Mouse (Mus musculus): Measurements from ENCODE around the gene Cwc22. TPM values are rescaled to one million over a fixed set of nuclear protein-coding genes. Genes with fewer than 3 reads are reported as not detected.

The Cwc22 gene
- polyA plus RNA-seq, 1 experiment from 2014 or later: 36.6 TPM

GRCm38 (mm10) chr2:77893505-77893904 lies 52.7 kb downstream of the Cwc22 start:
- ATAC-seq (ENCODE audit: low FRiP score, low TSS enrichment): no peak
- H3K9ac ChIP-seq (ENCODE audit: low read depth, low read length): no peak overlapping the region
- H3K9me3 ChIP-seq (ENCODE audit: control insufficient read depth, low read length): no peaks in the 10 kb centered on the region

GRCm38 (mm10) chr2:77892573-77892972 lies 53.6 kb downstream of the Cwc22 start:
- no peak overlapping the region for H3K9ac ChIP-seq (ENCODE audit: low read depth, low read length)
- H3K4me3 ChIP-seq (ENCODE audit: low read length): no peak overlapping the region
- no peaks in the 10 kb centered on the region for H3K27me3 ChIP-seq (ENCODE audit: control insufficient read depth, insufficient read depth, low read length)
- H3K36me3 ChIP-seq (ENCODE audit: control insufficient read depth, insufficient read depth, low read length): peaks cover 30% of the 10 kb centered on the region
- no peak overlapping the region for H3K4me2 ChIP-seq (replicated peaks; ENCODE audit: low read depth, low read length)
- no peaks in the 10 kb centered on the region for H3K4me1 ChIP-seq (ENCODE audit: control insufficient read depth, insufficient read depth, low read length)
- H3K9me3 ChIP-seq (ENCODE audit: control insufficient read depth, low read length): no peaks in the 10 kb centered on the region
- no peak for ATAC-seq (ENCODE audit: low FRiP score, low TSS enrichment)
- WGBS: 90% methylated on average over 4 of the region's 4 CpGs
- no peak overlapping the region for H3K27ac ChIP-seq (ENCODE audit: low read depth, low read length)

More at GRCm38 (mm10) chr2:77893505-77893904, 52.7 kb downstream of the Cwc22 start:
- Histone ChIP-seq H3K27me3 (ENCODE audit: control insufficient read depth, insufficient read depth, low read length) (no peaks in the 10 kb centered on the region), H3K4me2 (replicated peaks; ENCODE audit: low read depth, low read length) (no peak overlapping the region), H3K4me3 (ENCODE audit: low read length) (no peak overlapping the region), H3K36me3 (ENCODE audit: control insufficient read depth, insufficient read depth, low read length) (peaks cover 39% of the 10 kb centered on the region), H3K4me1 (ENCODE audit: control insufficient read depth, insufficient read depth, low read length) (no peaks in the 10 kb centered on the region), H3K27ac (ENCODE audit: low read depth, low read length) (no peak overlapping the region)
- 95% methylated on average over 8 of the region's 8 CpGs for WGBS

GRCm38 (mm10) chr2:77890836-77891438 lies 55.2 kb downstream of the Cwc22 start:
- Histone ChIP-seq H3K27ac (ENCODE audit: low read depth, low read length) (no peak overlapping the region), H3K27me3 (ENCODE audit: control insufficient read depth, insufficient read depth, low read length) (no peaks in the 10 kb centered on the region), H3K9me3 (ENCODE audit: control insufficient read depth, low read length) (no peaks in the 10 kb centered on the region), H3K36me3 (ENCODE audit: control insufficient read depth, insufficient read depth, low read length) (peaks cover 24% of the 10 kb centered on the region; the same call in 1 of the 2 replicates), H3K9ac (ENCODE audit: low read depth, low read length) (no peak overlapping the region), H3K4me3 (ENCODE audit: low read length) (no peak overlapping the region), H3K4me2 (replicated peaks; ENCODE audit: low read depth, low read length) (no peak overlapping the region), H3K4me1 (ENCODE audit: control insufficient read depth, insufficient read depth, low read length) (no peaks in the 10 kb centered on the region)
- ATAC-seq (ENCODE audit: low FRiP score, low TSS enrichment): no peak
- WGBS: 92% methylated on average over 5 of the region's 5 CpGs

- H3K27ac ChIP-seq (ENCODE audit: low read depth, low read length): no peak overlapping the region
- no peaks in the 10 kb centered on the region for H3K27me3 ChIP-seq (ENCODE audit: control insufficient read depth, insufficient read depth, low read length)
- no peak for ATAC-seq (ENCODE audit: low FRiP score, low TSS enrichment)
- H3K4me3 ChIP-seq (ENCODE audit: low read length): no peak overlapping the region
- 95% methylated on average over 6 of the region's 6 CpGs for WGBS
- H3K4me1 ChIP-seq (ENCODE audit: control insufficient read depth, insufficient read depth, low read length): no peaks in the 10 kb centered on the region
- no peak overlapping the region for H3K9ac ChIP-seq (ENCODE audit: low read depth, low read length)
- H3K4me2 ChIP-seq (replicated peaks; ENCODE audit: low read depth, low read length): no peak overlapping the region
- peaks cover 22% of the 10 kb centered on the region; the same call in 1 of the 2 replicates for H3K36me3 ChIP-seq (ENCODE audit: control insufficient read depth, insufficient read depth, low read length)
- H3K9me3 ChIP-seq (ENCODE audit: control insufficient read depth, low read length): no peaks in the 10 kb centered on the region
Measured at GRCm38 (mm10) chr2:77889949-77890348, 56.2 kb downstream of the Cwc22 start.

DNA sequence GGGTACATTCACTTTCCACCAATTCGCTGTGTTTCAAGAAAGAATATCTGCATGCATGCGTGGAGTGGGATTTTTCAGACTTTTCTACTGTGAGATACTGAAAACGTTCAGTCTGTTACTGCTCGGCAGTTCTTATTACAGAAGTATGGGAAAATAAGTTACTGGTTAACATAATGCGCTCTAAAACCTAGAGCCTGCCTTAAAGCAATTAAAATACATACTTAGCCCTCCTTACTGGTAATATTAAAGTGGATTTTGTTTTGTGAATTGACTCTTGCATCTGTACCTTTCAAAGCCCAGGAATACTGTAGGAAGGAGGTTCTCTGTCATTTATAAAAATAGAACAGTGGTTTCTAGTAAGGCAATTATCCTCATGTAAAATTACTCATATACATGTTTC lies 56.8 kb downstream of the Cwc22 start:
- Histone ChIP-seq H3K27ac (ENCODE audit: low read depth, low read length) (no peak overlapping the region), H3K9me3 (ENCODE audit: control insufficient read depth, low read length) (no peaks in the 10 kb centered on the region), H3K4me1 (ENCODE audit: control insufficient read depth, insufficient read depth, low read length) (no peaks in the 10 kb centered on the region), H3K36me3 (ENCODE audit: control insufficient read depth, insufficient read depth, low read length) (peaks cover 17% of the 10 kb centered on the region; the same call in 1 of the 2 replicates), H3K27me3 (ENCODE audit: control insufficient read depth, insufficient read depth, low read length) (no peaks in the 10 kb centered on the region), H3K9ac (ENCODE audit: low read depth, low read length) (no peak overlapping the region), H3K4me3 (ENCODE audit: low read length) (no peak overlapping the region), H3K4me2 (replicated peaks; ENCODE audit: low read depth, low read length) (no peak overlapping the region)
- no peak for ATAC-seq (ENCODE audit: low FRiP score, low TSS enrichment)
- 95% methylated on average over 5 of the region's 5 CpGs for WGBS

GRCm38 (mm10) chr2:77888826-77889225 lies 57.3 kb downstream of the Cwc22 start:
- no peak overlapping the region for H3K9ac ChIP-seq (ENCODE audit: low read depth, low read length)
- no peak overlapping the region for H3K27ac ChIP-seq (ENCODE audit: low read depth, low read length)
- 81% methylated on average over 2 of the region's 2 CpGs for WGBS
- no peak overlapping the region for H3K4me2 ChIP-seq (replicated peaks; ENCODE audit: low read depth, low read length)
- H3K27me3 ChIP-seq (ENCODE audit: control insufficient read depth, insufficient read depth, low read length): no peaks in the 10 kb centered on the region
- no peak overlapping the region for H3K4me3 ChIP-seq (ENCODE audit: low read length)
- peaks cover 11% of the 10 kb centered on the region; the same call in 1 of the 2 replicates for H3K36me3 ChIP-seq (ENCODE audit: control insufficient read depth, insufficient read depth, low read length)
- ATAC-seq (ENCODE audit: low FRiP score, low TSS enrichment): no peak
- no peaks in the 10 kb centered on the region for H3K9me3 ChIP-seq (ENCODE audit: control insufficient read depth, low read length)
- H3K4me1 ChIP-seq (ENCODE audit: control insufficient read depth, insufficient read depth, low read length): no peaks in the 10 kb centered on the region

GRCm38 (mm10) chr2:77888056-77888455 lies 58.1 kb downstream of the Cwc22 start:
- Histone ChIP-seq H3K4me3 (ENCODE audit: low read length) (no peak overlapping the region), H3K4me2 (replicated peaks; ENCODE audit: low read depth, low read length) (no peak overlapping the region), H3K4me1 (ENCODE audit: control insufficient read depth, insufficient read depth, low read length) (no peaks in the 10 kb centered on the region), H3K27me3 (ENCODE audit: control insufficient read depth, insufficient read depth, low read length) (no peaks in the 10 kb centered on the region), H3K36me3 (ENCODE audit: control insufficient read depth, insufficient read depth, low read length) (peaks cover 4% of the 10 kb centered on the region; the same call in 1 of the 2 replicates), H3K27ac (ENCODE audit: low read depth, low read length) (no peak overlapping the region), H3K9ac (ENCODE audit: low read depth, low read length) (no peak overlapping the region), H3K9me3 (ENCODE audit: control insufficient read depth, low read length) (no peaks in the 10 kb centered on the region)
- no peak for ATAC-seq (ENCODE audit: low FRiP score, low TSS enrichment)
- 92% methylated on average over 6 of the region's 6 CpGs for WGBS

- Histone ChIP-seq H3K9ac (ENCODE audit: low read depth, low read length) (no peak overlapping the region), H3K27me3 (ENCODE audit: control insufficient read depth, insufficient read depth, low read length) (no peaks in the 10 kb centered on the region), H3K36me3 (ENCODE audit: control insufficient read depth, insufficient read depth, low read length) (no peaks in the 10 kb centered on the region), H3K9me3 (ENCODE audit: control insufficient read depth, low read length) (no peaks in the 10 kb centered on the region), H3K4me3 (ENCODE audit: low read length) (no peak overlapping the region), H3K4me2 (replicated peaks; ENCODE audit: low read depth, low read length) (no peak overlapping the region), H3K4me1 (ENCODE audit: control insufficient read depth, insufficient read depth, low read length) (no peaks in the 10 kb centered on the region), H3K27ac (ENCODE audit: low read depth, low read length) (no peak overlapping the region)
- 87% methylated on average over 4 of the region's 4 CpGs for whole genome bisulfite sequencing
- ATAC-seq (ENCODE audit: low FRiP score, low TSS enrichment): no peak
Measured at GRCm38 (mm10) chr2:77887166-77887565, 59.0 kb downstream of the Cwc22 start.

GRCm38 (mm10) chr2:77885491-77886130 lies 60.6 kb downstream of the Cwc22 start:
- Histone ChIP-seq H3K27ac (ENCODE audit: low read depth, low read length) (no peak overlapping the region), H3K4me2 (replicated peaks; ENCODE audit: low read depth, low read length) (no peak overlapping the region), H3K36me3 (ENCODE audit: control insufficient read depth, insufficient read depth, low read length) (no peaks in the 10 kb centered on the region), H3K4me3 (ENCODE audit: low read length) (no peak overlapping the region), H3K9me3 (ENCODE audit: control insufficient read depth, low read length) (no peaks in the 10 kb centered on the region), H3K9ac (ENCODE audit: low read depth, low read length) (no peak overlapping the region), H3K27me3 (ENCODE audit: control insufficient read depth, insufficient read depth, low read length) (no peaks in the 10 kb centered on the region), H3K4me1 (ENCODE audit: control insufficient read depth, insufficient read depth, low read length) (no peaks in the 10 kb centered on the region)
- 80% methylated on average over 10 of the region's 10 CpGs for WGBS
- no peak for ATAC-seq (ENCODE audit: low FRiP score, low TSS enrichment)

All from kidney, embryonic 14.5 days (tissue).